19 mouse cellular contexts compared by ENCODE assay signal in genomic region chr6:115452501-115452900, GRCm38 (mm10).
"Had no signal": no experiment of that assay in that cellular context is flagged by ENCODE, and none has a peak within 500 bp of the region (broad histone marks: within the 10 kb centered on the region; RNA-seq: fewer than 3 reads in every experiment).

No protein-coding gene starts in this region.

- H3K27ac ChIP-seq: liver, embryonic 12.5 days; liver, embryonic 14.5 days; midbrain, embryonic 10.5 days; midbrain, embryonic 12.5 days; neural tube, embryonic 13.5 days; neural tube, embryonic 15.5 days had no signal

- H3K36me3 ChIP-seq: liver, embryonic 12.5 days; midbrain, embryonic 10.5 days; midbrain, embryonic 12.5 days; neural tube, embryonic 13.5 days; neural tube, embryonic 15.5 days had no signal

- H3K4me2 ChIP-seq: liver, embryonic 12.5 days; midbrain, embryonic 12.5 days; neural tube, embryonic 13.5 days; neural tube, embryonic 15.5 days had no signal

- H3K4me3 ChIP-seq: liver, embryonic 12.5 days; midbrain, embryonic 10.5 days; midbrain, embryonic 12.5 days; myocyte; neural tube, embryonic 13.5 days; neural tube, embryonic 15.5 days had no signal

- DNase-seq: lung, adult 18-20 months; lung, postnatal 14 days; midbrain, embryonic 14.5 days; retina, postnatal 1 day; right cerebral cortex, adult 18-20 months; right cerebral cortex, postnatal 25 days; right cerebral cortex, postnatal 4 days; spleen, adult 18-20 months; thymus, adult 18-20 months; thymus, postnatal 14 days; thymus, postnatal 36 days had no signal

- H3K9ac ChIP-seq: liver, embryonic 12.5 days; liver, embryonic 14.5 days; midbrain, embryonic 12.5 days; neural tube, embryonic 13.5 days; neural tube, embryonic 15.5 days had no signal

- H3K4me1 ChIP-seq: liver, embryonic 12.5 days; midbrain, embryonic 10.5 days; midbrain, embryonic 12.5 days; neural tube, embryonic 13.5 days; neural tube, embryonic 15.5 days had no signal

- H3K27me3 ChIP-seq: liver, embryonic 12.5 days; midbrain, embryonic 12.5 days; neural tube, embryonic 13.5 days; neural tube, embryonic 15.5 days had no signal

- H3K9me3 ChIP-seq: liver, embryonic 12.5 days; midbrain, embryonic 10.5 days; midbrain, embryonic 12.5 days; neural tube, embryonic 13.5 days; neural tube, embryonic 15.5 days had no signal

- ATAC-seq: liver, embryonic 12.5 days; midbrain, embryonic 16.5 days had no signal
